Mouse (Mus musculus): ENCODE measurements around the gene Tecpr1.

Tecpr1 gene

DNA sequence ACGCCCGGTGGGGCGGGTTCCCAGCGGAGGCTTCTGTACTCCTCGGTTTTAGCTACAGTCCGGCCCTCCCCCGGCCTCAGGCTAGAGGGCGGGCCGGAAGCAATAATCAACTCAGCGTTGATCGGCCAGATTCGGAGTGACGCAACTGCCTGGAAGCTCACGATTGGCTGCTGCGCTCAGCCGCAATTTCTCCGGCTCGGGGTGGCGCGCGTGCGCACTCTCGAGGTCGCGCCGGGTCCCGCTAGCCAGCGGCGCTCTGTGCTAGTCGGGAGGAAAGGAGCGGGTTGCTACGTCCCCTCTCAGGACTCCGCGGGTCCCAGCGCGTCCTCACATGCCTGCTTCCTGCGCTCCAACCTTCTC is at the start of gene Tecpr1:
Gene Tecpr1 (minus strand): TSS at position 113 of the 360 bp plus-strand sequence.
- peak; percentile 85 for DNase-seq (ENCODE audit: low read depth, low spot score)

DNA sequence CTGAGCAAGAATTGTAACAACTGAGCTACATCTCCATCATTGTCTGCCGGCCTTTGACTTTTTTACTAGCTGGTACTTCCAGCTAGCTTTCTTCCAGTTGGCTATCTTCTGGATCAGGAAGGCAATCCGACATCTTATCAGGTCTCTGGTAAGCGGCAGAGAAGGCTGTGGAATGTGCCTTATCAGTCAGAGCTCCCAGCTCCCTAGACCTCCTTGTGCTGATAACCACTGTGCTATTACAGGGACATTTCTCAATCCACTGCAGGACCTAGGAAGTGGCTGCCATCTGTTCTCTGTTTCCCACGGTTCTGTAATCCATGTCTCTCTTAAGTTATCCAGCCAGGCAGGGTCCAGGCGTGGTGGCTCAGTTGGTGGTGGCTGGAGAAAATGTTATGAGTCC is 48.4 kb upstream of the Tecpr1 start:
- no peak for DNase-seq (ENCODE audit: low read depth, low spot score)

DNA sequence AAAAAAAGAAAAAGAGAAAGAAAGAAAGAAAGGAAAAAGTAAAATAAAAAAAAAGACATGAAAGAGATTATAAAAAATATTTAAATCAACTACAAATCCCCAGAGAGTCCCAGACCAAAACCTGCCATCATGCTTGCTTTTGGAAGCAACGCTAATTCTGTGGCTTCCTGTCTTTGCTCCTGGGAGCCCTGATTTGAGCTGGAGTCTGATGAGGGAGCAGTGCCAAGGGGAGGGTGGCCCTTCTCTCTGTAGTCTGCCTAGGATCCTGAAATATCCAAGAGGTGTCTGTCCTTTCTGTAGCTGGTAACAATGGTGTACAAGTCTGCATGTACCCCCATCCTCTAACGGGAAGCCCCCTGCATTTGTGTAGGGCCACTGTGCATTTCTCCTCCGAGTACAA is 47.7 kb upstream of the Tecpr1 start:
- DNase-seq (ENCODE audit: low read depth, low spot score), result no peak

DNA sequence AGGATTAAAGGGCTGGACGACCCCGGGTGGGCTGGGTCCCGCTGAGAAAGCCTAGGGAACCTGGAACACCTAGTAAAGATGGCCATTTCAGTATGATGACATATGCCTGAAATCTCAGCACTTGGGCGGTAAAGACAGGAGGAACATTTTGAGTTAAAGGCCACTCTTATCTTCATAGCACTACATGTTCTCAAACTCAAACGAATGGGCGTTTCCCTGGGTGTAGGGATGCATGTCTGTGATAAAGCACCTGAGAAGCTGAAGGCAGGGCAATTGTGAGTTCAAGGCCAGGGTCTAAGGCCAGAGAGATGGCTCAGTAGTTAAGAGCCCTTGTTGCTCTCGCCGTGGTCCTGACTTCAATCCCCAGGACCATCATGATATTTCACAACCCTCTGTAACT is 47.0 kb upstream of the Tecpr1 start:
- no peak for DNase-seq (ENCODE audit: low read depth, low spot score)

DNA sequence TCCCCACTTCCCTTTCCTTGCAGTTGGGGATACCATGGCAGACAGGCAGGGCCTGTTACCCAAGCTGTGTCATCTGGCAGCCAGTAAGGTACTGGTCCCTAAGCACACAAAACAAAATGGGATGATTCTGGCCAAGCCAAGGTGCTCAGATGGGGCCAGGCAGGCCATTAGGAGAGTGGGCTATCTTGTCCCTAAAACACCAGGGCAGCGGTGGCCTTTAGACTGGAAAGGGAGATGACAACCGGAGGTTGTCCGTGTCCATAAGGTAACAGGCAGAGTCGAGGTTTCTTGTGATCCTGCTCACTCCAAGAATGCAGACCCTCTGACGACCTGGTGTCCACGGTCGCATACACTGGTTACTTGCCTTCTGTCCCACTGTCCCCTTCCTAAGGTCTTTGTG is 46.5 kb upstream of the Tecpr1 start:
- no peak for DNase-seq (ENCODE audit: low read depth, low spot score)

DNA sequence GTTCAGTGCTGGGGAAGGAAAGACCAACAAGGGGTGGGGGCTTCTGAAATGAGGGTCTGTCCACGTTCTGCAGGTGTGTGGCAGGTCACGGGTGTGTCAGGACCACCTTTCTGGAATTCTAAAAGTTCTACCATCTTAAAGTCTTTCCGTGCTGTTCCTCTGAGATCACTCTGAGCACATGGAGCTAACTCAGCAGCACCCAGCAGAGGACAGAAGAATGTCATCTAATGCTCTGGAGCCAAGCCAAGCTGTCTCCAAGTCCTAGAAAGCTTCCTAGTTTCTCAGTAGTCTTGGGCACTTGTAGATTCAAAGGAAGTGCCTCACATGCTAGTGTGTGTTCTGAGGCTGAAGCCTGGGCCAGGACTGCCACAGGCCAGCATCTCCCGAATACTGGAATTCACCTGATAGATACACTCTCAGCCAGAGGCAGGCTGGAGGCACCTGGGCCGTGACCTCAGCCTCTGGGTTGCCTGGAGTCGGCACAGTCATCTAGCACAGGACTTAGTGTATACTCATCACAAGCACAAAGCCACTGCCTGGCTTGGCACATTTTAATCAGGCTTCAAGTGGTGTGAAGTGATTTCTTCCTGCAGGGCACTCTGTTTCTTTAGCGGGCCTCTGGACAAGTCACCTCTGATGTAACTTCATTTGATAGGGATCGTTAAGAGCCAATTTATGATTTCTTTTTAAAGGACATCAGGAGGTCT is 44.3 kb upstream of the Tecpr1 start:
- no peak for DNase-seq (ENCODE audit: low read depth, low spot score)

DNA sequence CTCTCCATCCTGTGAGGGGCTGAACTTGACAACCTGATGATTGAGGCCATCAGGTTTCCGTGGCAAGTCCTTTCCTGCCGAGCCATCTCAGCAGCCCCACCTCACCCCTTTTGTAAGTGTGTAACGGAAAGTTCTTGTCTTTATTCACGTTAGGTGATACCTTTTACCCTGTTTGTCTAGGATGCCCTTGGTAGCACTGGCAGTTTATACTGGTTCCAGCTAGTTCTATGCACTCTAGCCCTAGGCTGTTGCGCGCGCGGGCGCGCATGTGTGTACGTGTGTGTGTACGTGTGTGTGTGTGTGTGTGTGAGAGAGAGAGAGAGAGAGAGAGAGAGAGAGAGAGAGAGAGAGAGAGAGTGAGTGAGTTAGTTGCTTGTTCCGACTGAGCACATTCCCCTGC is 40.1 kb upstream of the Tecpr1 start:
- DNase-seq (ENCODE audit: low read depth, low spot score), result no peak

DNA sequence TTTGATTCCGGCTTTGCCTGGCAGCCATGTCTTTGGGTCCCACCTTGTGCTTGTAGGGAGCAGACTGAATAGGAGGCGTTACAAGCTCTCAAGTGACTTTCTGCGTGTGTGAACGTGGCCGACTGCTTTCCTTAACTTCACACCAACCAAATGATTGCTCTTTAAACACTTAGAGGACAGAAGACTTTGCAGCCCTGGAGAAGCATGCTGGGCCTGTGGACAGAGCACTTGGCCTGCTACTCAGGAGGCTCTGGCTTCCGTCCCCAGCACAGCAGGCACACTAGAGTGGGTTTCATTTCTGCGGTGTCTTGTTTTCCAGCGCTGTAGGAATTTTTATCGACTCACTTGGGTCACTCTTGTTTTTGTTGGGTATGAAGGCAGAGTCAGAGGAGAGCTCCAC is 39.7 kb upstream of the Tecpr1 start:
- DNase-seq (ENCODE audit: low read depth, low spot score), result no peak

DNA sequence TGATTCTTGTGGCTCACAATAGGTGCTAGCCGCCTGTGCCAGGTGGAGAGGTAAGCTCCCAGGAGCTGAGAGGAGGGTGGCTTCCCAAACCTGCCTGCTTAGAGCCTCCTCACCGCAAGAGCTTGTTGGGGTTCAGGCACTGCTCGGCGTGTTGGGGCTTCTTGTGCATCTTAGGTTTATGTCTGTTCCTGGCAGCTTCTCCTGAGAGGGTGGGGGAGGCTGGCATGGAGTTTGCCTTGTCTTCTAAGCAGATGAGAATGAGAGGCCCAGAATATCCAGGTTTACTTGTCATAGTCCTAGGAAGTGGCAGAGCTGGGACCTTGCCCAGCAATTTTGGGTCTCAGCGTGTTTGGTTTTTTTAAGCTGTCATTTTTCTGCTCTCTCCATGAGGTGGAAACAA is 38.4 kb upstream of the Tecpr1 start:
- no peak for DNase-seq (ENCODE audit: low read depth, low spot score)

DNA sequence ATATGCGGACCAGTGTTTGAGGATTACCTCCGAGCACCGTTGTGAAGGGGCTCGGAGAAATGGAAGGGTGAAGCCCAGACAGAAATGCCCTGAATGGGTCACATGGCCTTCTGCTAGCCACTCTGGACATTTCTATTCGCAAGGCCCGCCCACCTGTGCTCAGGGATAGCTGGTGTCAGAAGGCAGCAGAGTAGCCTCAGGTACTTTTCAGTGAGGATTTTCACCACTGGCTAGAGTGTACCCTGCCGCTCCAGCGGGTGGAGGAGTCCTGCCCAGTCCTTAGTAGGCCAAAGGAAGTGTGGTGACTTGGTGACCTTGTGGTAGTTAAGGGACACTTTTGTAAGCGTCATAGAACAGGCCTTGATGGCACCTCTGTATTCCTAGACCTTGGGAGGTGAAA is 37.9 kb upstream of the Tecpr1 start:
- no peak for DNase-seq (ENCODE audit: low read depth, low spot score)

DNA sequence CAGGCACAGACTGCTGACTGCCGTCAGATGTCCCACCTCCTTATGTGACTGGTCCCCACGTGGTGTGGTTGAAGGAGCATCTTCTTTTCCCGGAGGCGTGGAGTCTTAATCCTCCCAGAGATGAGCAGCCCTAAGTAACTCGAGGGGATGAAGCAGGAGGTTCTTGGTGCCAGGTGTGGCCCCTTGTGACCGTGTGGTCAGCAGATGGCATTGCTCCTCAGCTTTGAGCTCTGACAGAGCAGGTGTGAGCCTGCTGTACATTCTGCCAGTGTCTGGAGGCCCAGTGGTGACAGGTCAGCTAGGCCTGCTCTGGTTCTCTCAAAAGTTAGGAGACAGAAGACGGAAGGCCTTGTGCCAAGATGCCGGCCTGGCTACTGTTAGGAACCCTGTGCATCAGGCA is 37.0 kb upstream of the Tecpr1 start:
- DNase-seq (ENCODE audit: low read depth, low spot score), result no peak

DNA sequence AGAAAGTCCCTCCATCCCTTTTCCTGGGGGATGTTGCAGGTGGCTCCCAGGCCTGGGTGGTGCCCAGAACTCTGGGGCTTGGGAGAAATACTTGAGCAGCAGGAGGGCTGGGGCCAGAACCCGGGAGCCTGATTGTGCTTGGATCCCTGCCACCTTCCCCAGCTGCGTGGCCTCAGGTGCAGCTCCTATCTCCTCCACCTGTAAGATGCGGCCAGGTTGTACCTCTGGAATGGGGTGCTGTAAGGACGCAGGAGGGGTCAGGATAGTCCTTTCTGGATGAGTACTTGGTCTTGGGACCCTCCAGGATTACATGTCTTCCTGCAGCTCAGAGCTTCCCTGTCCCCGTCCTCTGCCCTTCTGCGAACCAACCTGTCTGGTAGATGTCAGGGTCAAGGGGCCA is 35.8 kb upstream of the Tecpr1 start:
- DNase-seq (ENCODE audit: low read depth, low spot score), result no peak

DNA sequence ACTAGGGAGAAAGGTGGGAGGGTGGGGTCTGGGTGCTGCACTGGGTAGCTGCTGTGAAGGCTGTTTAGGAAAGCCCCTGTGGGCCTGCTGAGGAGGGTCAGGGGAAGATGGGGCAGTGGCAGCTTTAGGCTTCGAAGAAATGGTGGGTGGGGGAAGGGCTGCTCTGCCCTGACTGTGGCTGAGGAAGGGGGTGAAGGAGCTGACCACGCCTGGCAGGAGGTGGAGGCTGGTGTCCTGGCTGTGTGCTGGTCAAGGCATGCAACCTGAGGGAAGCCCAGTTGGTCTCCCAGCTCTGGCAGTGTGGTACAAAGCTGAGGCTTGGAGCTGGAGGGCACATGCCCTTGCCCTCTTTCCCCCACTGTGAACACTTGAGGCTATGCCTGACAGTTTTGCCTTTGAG is 35.3 kb upstream of the Tecpr1 start:
- no peak for DNase-seq (ENCODE audit: low read depth, low spot score)

DNA sequence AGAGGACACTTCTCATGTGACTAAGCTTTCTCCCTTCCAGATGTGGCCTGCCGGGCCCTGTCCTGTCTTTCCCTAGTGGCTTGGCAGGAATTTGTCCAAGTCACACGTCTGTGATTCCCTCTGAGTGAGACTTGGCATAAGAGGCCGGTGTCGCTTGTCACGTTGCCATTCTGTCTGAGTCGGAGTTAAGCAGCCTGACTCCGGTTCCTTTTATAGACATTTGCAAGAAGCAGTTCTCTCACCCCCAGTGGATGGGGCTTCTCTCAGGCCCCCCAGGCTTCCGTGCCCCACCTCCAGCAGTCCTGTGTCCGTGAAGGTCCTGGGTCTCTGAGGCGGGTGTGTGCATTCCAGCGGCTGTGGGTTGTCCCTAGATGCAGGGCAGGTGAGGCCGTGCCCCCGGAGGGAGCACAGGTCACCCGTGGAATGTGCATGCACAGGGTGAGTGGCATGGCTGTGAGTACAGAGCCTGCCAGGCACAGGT is 34.8 kb upstream of the Tecpr1 start:
- no peak for DNase-seq (ENCODE audit: low read depth, low spot score)

DNA sequence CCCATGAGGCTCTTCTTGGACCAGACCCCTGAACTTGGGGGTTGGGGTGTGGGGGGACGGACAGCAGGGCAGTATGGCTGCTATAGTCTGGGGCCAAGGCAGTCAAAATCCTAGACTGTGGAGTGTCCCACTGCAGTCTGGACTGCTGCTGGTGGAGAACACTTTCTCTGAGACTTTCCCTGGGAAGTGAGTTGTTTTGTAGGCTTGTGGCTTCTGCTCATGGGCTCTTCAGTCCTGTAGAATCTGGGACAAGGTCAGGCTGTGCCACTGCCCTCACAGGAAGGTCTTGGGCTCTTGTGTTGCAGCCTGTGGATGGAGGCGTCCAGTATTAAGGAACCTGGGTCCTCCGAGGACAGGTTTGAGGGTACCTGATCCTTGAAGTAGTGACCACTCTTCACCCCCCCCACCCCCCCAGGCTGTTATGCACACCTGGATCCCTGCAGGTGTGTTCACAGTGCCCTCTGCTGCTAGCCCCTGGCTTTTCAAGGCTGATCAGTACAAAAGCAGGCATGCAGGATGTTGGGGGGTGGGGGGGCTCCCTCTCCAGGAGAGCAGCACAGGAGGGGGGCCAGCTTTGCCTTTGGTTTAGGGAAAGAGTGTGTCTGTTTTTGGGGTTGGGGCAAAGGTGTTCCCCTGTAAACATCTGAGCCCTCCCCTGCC is 34.2 kb upstream of the Tecpr1 start:
- DNase-seq (ENCODE audit: low read depth, low spot score), result no peak

DNA sequence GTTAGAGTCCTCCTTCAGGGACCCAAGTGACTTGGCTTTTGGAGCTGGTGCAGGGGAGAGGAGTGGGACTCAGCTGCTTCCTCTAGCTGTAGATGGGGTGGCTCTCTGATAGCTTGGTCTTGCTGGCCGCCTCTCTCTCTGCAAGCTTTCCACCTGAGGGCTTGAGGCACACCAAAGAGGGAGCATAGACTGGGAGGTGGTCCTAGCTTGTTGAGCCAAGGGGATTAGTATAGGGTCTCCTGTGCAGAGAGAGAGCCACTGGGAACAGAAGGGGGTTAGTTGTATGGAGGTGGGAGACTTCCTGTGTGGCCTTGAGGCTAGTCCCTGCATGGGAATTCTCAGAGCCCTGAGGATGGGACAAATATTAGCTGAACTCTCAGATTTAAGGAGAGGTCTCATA is 33.5 kb upstream of the Tecpr1 start:
- DNase-seq (ENCODE audit: low read depth, low spot score), result no peak

DNA sequence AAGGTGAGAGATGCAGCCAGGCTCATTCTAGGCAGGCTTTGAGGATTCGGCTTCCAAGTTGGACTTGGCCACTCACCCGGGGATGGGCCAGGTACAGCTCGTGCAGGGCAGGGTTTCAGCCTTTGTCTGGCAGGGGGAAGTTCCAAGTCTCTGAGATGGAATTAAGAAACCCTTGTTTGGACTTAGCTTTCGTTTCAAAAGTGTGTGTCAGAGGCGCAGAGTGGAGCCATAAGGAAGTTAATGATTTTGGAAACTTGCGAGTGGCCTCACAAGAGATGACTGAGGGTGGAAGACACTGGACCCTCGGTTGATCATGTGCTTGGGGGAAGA is 33.1 kb upstream of the Tecpr1 start:
- no peak for DNase-seq (ENCODE audit: low read depth, low spot score)

DNA sequence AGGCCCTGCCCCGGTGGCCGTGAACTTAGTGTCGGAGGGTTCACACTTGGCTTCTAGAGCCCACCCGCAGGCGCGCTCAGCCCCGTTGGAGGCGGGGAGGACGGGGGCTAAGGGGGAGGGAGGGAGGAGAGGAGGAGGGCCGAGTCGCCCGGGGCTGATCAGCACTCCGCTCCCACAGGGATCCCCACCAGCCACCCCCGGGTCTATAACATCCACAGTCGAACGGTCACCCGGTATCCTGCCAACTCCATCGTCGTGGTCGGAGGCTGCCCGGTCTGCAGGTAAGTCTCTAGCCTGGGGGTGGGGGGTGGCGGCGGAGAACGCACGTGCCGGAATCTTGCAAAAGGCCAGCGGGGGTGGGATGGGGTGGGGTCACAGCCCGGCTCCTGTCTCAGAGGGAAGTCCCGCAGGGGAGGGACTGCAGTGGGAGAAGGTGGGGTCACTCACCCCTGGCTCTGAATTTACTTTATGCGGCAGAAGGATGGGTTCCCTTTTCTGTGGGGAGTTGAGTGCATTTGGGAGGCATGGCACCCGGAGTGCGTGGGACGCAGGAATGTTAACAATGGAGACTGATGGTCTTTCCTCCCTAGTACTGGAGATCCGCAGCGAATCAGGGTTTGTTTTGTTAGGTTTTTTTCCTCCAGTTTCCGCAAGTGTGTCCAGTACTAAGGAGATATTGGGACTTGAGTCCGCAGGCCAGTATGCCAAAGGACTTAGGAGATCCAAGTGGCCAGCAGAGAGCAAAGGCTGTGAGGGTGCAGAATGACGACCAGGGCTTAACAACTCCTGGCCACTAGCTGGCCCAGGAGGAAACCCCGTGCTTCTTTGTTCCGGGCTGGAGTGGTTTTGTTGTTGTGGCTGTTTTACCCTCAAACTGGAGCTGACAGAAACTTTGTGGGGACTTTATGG is 32.5 kb upstream of the Tecpr1 start:
- no peak for DNase-seq (ENCODE audit: low read depth, low spot score)

DNA sequence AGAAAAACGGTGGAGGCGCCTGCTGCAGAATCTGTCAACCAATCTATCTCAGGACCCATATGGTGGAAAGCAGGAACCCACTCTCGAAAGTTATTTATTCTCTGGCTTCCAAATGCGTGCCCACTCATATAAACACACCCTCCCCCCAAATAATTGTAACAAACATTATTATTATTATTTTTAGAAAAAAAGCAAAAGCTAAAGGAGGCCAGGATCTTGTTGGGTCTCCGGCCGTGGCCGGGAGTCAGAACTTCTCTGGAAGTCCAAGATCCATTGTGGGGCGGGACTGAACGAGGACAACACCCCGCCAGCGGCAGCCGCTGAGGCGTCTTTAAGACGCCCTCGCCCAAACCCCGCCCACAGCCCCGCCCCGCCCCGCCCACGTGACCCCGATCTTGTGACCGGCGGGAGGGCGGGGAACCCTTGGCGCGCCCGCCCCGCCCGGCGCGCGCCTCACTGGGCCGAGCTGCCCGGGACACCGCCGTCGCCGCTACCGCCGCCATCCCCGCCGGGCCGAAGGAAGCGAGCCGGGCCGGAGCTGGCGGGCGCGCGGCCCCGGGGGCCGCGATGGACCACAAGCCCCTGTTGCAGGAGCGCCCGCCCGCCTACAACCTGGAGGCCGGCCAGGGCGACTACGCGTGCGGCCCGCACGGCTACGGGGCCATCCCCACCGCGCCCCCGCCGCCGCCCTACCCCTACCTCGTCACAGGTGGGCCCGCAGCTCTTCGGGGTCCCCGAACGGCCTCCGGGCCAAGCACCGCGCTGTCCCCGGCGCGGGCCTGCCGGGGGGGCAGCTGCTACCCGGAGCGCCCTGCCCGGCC is 31.6 kb upstream of the Tecpr1 start:
- peak; percentile 61 for DNase-seq (ENCODE audit: low read depth, low spot score)

DNA sequence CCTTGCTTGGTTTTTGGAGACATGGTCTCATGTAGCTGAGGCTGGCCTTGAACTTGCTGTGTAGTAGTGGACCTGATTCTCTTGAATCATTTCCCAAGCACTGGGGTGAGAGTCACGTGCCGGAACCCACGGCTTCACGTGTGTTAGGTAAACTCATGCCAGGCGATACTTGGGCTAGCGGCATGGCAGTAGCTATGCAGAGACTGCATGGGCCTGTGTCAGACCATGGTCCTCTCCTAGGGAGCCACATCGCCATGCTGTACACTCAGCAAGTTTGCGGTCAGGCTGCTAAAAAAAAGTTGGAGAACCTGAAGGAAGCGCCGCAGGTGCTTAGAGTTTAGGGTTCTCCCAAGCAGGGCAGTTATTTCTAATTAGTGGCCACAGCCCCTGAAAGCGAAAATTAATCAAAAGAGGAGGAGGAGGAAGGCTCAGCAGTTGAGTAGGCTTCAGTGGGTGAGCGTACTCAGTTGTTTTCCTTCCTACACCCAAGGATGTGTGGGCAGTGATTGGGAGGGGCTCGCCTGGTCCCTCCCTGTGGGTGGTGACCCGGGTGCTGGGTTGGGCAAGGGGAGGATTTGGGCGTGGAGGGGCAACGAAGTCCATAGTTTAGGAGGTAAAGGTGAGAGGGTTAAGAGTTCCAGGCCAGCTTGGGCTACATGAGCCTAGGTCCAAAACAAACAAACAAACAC is 30.9 kb upstream of the Tecpr1 start:
- DNase-seq (ENCODE audit: low read depth, low spot score), result no peak

DNA sequence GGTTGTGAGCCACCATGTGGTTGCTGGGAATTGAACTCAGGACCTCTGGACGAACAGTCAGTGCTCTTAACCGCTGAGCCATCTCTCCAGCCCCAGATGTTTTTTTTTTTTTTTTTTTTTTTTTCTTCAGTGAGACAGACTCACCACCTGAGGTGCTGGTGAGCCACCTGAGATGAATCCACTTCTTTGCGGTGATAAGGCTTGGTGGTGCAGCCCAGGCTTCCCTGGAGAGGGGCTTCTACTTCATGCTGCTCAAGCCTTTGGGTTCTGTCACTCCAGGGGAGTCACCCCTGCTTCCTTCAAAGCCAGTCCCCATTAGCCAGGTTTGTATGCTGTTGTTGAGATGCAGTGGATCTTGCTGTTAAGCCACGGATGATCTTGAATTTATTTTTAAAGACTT is 29.8 kb upstream of the Tecpr1 start:
- no peak for DNase-seq (ENCODE audit: low read depth, low spot score)
